Mouse (Mus musculus) brain, embryonic 18.5 days (tissue): ENCODE measurements around the gene Hist1h2ad.
"Not testable (repeated sequence)": the region's sequence is repeated elsewhere in the genome, so short reads cannot be mapped to it uniquely, and the experiment has no call there.

Source experiments
- DNase-seq: peaks from one replicate; pipeline ENCODE4 v3.0.0-alpha.2; 2012; ENCODE audit warnings: low read depth, low spot score

Gene Hist1h2ad

DNA sequence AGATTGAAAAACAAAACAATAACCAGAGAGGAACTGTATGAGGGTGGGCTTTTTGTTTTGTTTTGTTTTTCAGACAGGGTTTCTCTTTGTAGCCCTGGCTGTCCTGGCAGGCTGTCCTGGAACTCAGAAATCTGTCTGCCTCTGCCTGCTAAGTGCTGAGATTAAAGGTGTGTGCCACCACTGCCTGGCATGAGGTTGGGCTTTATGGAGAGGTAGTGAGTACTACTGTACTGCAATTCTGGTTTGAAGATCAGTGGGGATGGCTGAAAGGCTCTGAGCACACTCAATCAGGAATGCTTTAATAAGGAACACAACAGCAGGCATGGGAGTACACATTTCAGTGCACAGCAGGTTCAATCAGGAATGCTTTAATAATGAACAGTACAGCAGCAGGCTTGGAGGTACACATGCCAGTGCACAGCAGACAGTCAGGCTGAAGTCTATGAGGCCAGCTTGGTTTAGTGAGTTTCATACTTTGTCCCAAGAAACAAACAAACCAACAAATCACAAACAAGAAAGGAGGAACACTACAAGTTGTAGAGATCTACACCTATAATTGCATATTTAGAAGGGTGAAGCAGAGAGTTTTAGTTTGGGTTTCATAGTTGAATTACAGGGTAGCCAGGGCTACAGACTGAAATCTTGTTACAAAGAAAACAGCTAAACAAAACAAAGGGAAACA is 9.3 kb downstream of the Hist1h2ad start:
- DNase-seq, result no peak

DNA sequence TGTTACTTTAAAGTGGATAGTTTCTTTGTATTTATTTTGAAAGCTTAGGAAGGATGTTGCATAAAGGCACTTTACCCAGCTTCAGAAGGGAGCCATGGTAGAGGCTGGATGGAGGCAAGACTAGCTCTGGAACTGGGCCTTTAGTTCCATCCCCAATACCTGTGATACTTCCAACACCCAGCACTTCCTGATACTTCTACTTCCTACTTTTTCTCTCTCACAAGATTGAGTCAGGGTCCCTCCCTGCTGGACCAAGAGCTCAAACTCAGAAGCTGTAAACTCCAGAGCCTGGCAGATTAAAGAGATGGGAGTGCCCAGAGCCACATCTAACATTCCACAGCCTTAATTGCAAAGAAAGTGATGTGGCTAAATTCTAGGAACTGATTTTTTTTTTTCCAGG is 10.2 kb downstream of the Hist1h2ad start:
- no peak for DNase-seq

DNA sequence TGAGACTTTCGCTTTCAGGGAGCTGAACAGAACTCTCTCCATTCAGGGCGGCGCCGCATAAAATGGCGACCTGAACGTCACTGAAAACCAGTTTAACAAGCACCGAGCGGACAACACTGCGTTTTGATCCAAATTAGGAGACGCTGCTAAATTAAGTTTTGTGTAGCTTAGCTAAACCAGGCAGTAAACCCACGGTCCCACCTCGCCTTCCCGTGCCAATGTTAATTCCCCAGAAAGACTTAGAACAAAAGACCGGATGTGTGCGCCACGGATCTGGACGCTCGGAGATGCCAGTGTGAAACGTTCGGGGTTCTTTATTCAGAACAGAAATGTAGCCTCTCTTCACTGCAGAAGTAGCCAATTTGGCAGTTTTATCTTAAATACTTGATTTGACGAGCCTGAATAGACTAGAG is 10.9 kb downstream of the Hist1h2ad start:
- no peak for DNase-seq

GRCm38 (mm10) chr13:23585442-23586098 is 11.4 kb downstream of the Hist1h2ad start:
- DNase-seq, result peak; percentile 92

GRCm38 (mm10) chr13:23586099-23586939 is 12.1 kb downstream of the Hist1h2ad start:
- no peak for DNase-seq

GRCm38 (mm10) chr13:23586940-23587225 is 12.7 kb downstream of the Hist1h2ad start:
- DNase-seq, result no peak

- DNase-seq, result no peak
Measured at GRCm38 (mm10) chr13:23591206-23591605, 17.0 kb downstream of the Hist1h2ad start.

- not testable (repeated sequence) for DNase-seq
Measured at GRCm38 (mm10) chr13:23591886-23592285, 17.7 kb downstream of the Hist1h2ad start.

GRCm38 (mm10) chr13:23592614-23593013 is 18.4 kb downstream of the Hist1h2ad start:
- DNase-seq, result no peak

GRCm38 (mm10) chr13:23593051-23593770 is 19.0 kb downstream of the Hist1h2ad start:
- no peak for DNase-seq

- DNase-seq, result no peak
Measured at GRCm38 (mm10) chr13:23595185-23595584, 21.0 kb downstream of the Hist1h2ad start.

DNA sequence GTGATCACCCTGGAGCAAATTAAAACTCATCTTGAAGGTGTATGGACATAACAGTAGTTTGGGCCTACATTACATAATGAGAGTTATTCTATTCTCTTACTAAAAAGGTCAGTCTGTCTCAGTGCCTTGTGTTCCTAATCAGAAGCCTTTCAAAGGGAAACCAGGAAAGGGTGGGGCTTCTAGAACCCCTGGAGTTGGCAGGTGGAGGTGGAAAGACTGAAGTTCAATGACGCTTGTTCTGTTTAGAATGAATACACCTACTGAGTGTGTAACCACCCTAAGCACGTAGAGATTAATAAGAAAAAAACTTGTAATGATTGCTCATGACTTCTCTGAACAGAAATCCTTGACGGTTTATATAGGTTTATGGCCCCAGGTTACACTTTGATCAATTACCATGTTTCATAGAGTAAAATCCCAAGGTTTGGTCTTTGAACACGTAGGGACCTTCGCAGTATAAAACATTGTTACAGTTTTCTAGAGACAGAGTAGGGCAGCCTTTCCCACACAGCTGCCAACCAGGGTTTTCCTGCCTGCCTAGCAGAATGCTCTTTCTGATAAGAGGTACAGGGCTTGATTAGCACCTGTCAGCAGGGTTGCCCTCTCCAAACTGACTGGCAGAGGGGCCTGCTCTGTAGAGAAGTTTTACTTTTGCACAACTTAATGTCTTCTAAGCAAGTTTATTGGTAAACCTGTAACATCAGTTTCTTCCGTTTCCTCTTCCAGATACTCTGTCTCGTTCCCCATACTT is 21.6 kb downstream of the Hist1h2ad start:
- no peak for DNase-seq

- DNase-seq, result no peak
Measured at GRCm38 (mm10) chr13:23597957-23598356, 23.8 kb downstream of the Hist1h2ad start.

DNA sequence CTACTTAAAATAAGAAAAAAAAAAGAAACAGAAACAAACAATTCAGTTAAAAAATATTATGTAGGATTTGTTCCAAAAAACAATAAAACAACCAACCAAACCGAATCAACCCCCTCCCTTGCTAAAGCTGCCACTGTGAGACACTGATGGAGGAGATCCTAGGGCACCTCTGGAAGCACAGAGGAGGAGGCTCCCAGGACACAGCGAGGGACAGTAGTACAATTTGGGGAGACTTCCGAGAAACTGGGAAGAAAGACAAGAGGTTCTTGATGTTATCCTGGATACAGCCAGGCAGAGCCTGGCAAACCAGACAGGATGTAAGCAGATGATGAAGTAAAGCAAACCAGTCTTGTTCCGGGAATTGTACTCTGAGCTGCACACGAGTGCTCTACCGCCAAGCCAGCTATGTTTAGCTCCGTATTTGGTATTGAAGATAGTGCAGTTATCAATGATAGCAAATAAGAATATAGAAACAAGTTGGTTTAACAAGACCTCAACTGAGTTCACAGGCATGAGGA is 29.1 kb downstream of the Hist1h2ad start:
- no peak for DNase-seq

GRCm38 (mm10) chr13:23604452-23604851 is 30.3 kb downstream of the Hist1h2ad start:
- no peak for DNase-seq

DNA sequence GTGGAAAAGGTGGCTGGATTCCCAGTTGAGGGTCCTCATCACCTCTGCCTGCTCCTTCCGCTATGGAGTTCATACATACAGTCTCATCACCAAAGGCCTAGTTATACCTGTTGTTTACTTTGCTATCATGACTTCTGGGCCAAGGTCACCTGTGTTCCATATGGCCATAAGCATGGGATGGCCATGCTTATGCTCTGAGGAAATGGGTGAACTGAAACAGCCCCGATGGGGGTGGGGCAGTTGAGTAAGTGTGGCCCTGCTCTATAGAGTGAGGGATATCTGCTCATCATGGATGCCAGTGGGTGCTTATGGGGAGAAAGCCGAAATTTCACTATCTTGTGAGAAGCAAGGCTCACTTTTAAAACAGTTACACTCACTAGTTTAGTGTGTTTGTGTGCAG is 30.9 kb downstream of the Hist1h2ad start:
- DNase-seq, result no peak

GRCm38 (mm10) chr13:23609209-23609608 is 35.0 kb downstream of the Hist1h2ad start:
- DNase-seq, result no peak

- no peak for DNase-seq
Measured at GRCm38 (mm10) chr13:23609844-23610243, 35.7 kb downstream of the Hist1h2ad start.

DNA sequence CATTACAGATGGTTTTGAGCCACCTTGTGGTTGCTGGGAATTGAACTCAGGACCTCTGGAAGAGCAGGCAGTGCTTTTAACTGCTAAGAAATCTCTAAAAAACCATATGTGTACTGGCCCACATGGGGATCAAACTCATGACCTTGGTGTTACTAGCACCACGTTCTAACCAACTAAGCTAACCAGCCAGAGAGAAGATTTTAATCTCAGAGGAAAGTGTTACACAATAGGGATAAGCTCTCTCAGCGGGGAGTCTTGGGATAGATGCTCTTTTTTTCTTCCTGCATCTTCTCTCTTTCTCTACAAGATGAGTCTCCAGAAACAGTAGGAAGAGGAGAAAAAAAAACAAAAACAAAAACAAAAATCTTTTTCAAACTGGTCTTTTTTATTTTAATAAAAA is 36.2 kb downstream of the Hist1h2ad start:
- no peak for DNase-seq

DNA sequence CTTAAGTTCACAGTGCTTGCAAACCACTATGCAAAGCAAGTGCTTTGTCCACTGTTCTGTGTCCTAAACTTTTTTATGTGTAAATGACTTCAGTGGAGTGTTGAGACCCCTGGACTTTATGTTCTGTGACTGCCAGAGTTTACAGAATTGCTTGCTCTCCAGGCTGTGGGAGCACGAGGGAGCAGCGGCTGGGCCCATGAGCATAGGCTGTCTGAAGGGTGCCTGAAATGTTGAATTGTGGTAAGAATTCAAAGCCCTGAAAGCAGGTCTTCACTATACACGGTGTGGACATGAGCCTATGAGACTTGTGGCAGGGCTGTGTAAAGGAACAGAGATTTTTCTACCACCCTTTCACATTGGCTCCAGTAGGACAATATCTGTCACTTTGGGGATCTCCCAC is 37.5 kb downstream of the Hist1h2ad start:
- no peak for DNase-seq
